Comparison of ENCODE assay signal across 14 mouse cellular contexts in the genomic region with DNA sequence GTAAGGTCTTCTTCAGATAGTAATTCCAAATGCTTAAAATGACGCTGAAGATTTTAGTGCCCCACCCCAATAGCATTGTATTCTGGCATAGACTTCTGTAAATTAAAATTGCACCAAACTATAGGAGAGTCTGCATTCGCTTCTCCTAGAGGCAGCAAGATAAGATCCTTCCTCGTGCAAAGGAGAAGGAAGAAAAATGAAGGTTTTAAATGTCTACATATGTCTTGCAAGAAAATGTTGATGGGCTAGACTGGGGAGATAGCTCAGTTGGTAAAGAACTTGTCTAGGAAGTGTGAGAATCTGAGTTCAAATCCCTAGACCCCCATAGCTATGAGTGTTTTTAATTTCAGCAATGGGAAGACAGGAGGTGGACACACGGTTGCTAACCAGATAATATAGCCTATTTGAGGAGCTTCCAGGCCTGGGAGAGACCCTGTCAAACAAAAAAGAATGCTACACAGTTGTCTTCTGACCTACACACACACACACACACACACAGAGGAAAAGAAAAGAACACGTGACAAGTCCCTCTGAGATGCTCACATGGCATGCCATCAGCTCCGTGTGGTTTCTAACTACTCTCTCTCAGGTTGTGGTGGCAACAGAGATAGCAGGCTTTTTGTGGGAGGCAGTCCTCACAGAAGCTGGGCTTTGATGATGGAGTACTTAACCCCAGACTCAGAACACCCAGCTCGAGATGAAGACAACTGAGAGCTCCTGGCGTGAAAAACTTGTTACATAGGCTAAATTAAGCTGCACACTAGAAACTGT. TPM values are rescaled to one million over a fixed set of nuclear protein-coding genes. Genes with fewer than 3 reads are reported as not detected.
DNase-seq lines count a peak whose midpoint lies in the region; ATAC-seq and TF ChIP-seq lines count a peak whose summit lies in the region.
"Had no signal": no experiment of that assay in that cellular context is flagged by ENCODE, and none has a peak within 500 bp of the region (broad histone marks: within the 10 kb centered on the region; RNA-seq: fewer than 3 reads in every experiment).

No protein-coding gene starts in this region.

- no peak for TF ChIP-seq EP300 in CH12.LX (IDR thresholded peaks at IDR 0.05; ENCODE audit: low read length)

- H3K9me3 ChIP-seq in heart, embryonic 13.5 days: no peaks in the 10 kb centered on the region
- H3K9me3 ChIP-seq in CH12.LX (replicated peaks; ENCODE audit: low read length): no peaks in the 10 kb centered on the region
- H3K9me3 ChIP-seq in liver, embryonic 13.5 days (replicated peaks): no peaks in the 10 kb centered on the region
- H3K9me3 ChIP-seq in kidney, embryonic 15.5 days (replicated peaks): no peaks in the 10 kb centered on the region
- H3K9me3 ChIP-seq: limb, embryonic 15.5 days had no signal

- peak overlapping the region; percentile 10; the same call in 1 of the 2 replicates for H3K4me2 ChIP-seq in heart, embryonic 13.5 days
- 0 out of 2 replicates have a peak overlapping the region, but pooled peaks have one; percentile 5 for H3K4me2 ChIP-seq in CH12.LX (ENCODE audit: insufficient read depth, low read depth, poor library complexity, severe bottlenecking)
- H3K4me2 ChIP-seq in liver, embryonic 13.5 days: no peak overlapping the region
- no peak overlapping the region for H3K4me2 ChIP-seq in kidney, embryonic 15.5 days
- H3K4me2 ChIP-seq: hindbrain, embryonic 14.5 days; limb, embryonic 15.5 days had no signal

- no peaks in the 10 kb centered on the region for H3K36me3 ChIP-seq in heart, embryonic 13.5 days
- H3K36me3 ChIP-seq in CH12.LX (replicated peaks in 1 of 2; ENCODE audit: control insufficient read depth in 1 of 2, insufficient read depth in 1 of 2, low read length in 1 of 2): peaks cover 0 to 9% of the 10 kb centered on the region in 2 experiments
- H3K36me3 ChIP-seq in liver, embryonic 13.5 days: peaks cover 6% of the 10 kb centered on the region; the same call in 1 of the 2 replicates
- H3K36me3 ChIP-seq in thymus, adult 2 months (ENCODE audit: control insufficient read depth, insufficient read depth, low read length): no peaks in the 10 kb centered on the region
- H3K36me3 ChIP-seq in kidney, embryonic 15.5 days: no peaks in the 10 kb centered on the region
- H3K36me3 ChIP-seq: limb, embryonic 15.5 days had no signal

- WGBS in heart, embryonic 13.5 days: 50% methylated on average over 8 of the region's 8 CpGs
- 32% methylated on average over 8 of the region's 8 CpGs for WGBS in liver, embryonic 13.5 days (ENCODE audit: insufficient replicate concordance)
- 27% methylated on average over 8 of the region's 8 CpGs for WGBS in thymus, adult 2 months
- whole genome bisulfite sequencing in kidney, embryonic 15.5 days: 78% methylated on average over 8 of the region's 8 CpGs

- H3K27ac ChIP-seq in heart, embryonic 13.5 days (replicated peaks): peak overlapping the region; percentile 80
- H3K27ac ChIP-seq in CH12.LX (ENCODE audit: insufficient read depth, low read depth): no peak overlapping the region
- peak overlapping the region; percentile 21; the same call in 1 of the 2 replicates for H3K27ac ChIP-seq in liver, embryonic 13.5 days
- H3K27ac ChIP-seq in thymus, adult 2 months (ENCODE audit: control insufficient read depth, insufficient read depth, low read length): peak overlapping the region; percentile 98
- H3K27ac ChIP-seq in kidney, embryonic 15.5 days: no peak overlapping the region
- H3K27ac ChIP-seq: hindbrain, embryonic 14.5 days; limb, embryonic 15.5 days had no signal

- TF ChIP-seq POLR2A in CH12.LX (IDR thresholded peaks at IDR 0.05; ENCODE audit: low read depth, low read length): no peak
- TF ChIP-seq POLR2A in thymus, adult 2 months (IDR thresholded peaks at IDR 0.05; ENCODE audit: control insufficient read depth, extremely low read depth, insufficient read depth, low read length, poor library complexity): no peak

- DNase-seq in heart, postnatal 4 days: no peak
- DNase-seq in CH12.LX (ENCODE audit: extremely low read depth): no peak
- DNase-seq in liver, embryonic 13.5 days: no peak
- DNase-seq in thymus, adult 2 months: peak; percentile 73
- DNase-seq: gastrocnemius, postnatal 14 days; kidney, postnatal 14 days; lung, postnatal 36 days; right cerebral cortex, adult 18-20 months had no signal

- in situ Hi-C loops in CH12.LX (cut with MboI; ENCODE audit: low pct_ligation_motif_present, low pct_unique_long_range_greater_than_20kb, low sequenced_read_pairs): no loop called here

- H3K4me1 ChIP-seq in heart, embryonic 13.5 days: peaks cover 93% of the 10 kb centered on the region
- peaks cover 16 to 49% of the 10 kb centered on the region in 2 experiments; a peak in 3 of 4 replicates for H3K4me1 ChIP-seq in CH12.LX (ENCODE audit: control insufficient read depth in 1 of 2, insufficient read depth in 2 of 2)
- peaks cover 92% of the 10 kb centered on the region for H3K4me1 ChIP-seq in liver, embryonic 13.5 days (replicated peaks)
- peaks cover 67% of the 10 kb centered on the region for H3K4me1 ChIP-seq in thymus, adult 2 months (replicated peaks; ENCODE audit: control insufficient read depth, insufficient read depth, low read length)
- peaks cover 6% of the 10 kb centered on the region for H3K4me1 ChIP-seq in kidney, embryonic 15.5 days

- no peaks in the 10 kb centered on the region for H3K27me3 ChIP-seq in heart, embryonic 13.5 days (replicated peaks)
- H3K27me3 ChIP-seq in CH12.LX (replicated peaks): no peaks in the 10 kb centered on the region
- no peaks in the 10 kb centered on the region for H3K27me3 ChIP-seq in liver, embryonic 13.5 days
- H3K27me3 ChIP-seq in thymus, adult 2 months (ENCODE audit: control insufficient read depth, insufficient read depth, low read length): no peaks in the 10 kb centered on the region
- no peaks in the 10 kb centered on the region for H3K27me3 ChIP-seq in kidney, embryonic 15.5 days
- H3K27me3 ChIP-seq: limb, embryonic 15.5 days had no signal

- no peaks in the 10 kb centered on the region for H3K79me2 ChIP-seq in CH12.LX (replicated peaks; ENCODE audit: control insufficient read depth, extremely low read depth, insufficient read depth, poor library complexity, severe bottlenecking)

- H3K9ac ChIP-seq in heart, embryonic 13.5 days: no peak overlapping the region
- no peak overlapping the region for H3K9ac ChIP-seq in CH12.LX (ENCODE audit: insufficient read depth, low read depth)
- H3K9ac ChIP-seq in liver, embryonic 13.5 days: no peak overlapping the region
- H3K9ac ChIP-seq in kidney, embryonic 15.5 days: no peak overlapping the region
- H3K9ac ChIP-seq: hindbrain, embryonic 14.5 days; limb, embryonic 15.5 days had no signal

- ATAC-seq in heart, embryonic 13.5 days (ENCODE audit: extremely low read depth, insufficient number of reproducible peaks, low FRiP score, low TSS enrichment): no peak
- ATAC-seq in liver, embryonic 13.5 days (ENCODE audit: low read depth): peak; percentile 43; the same call in 1 of the 2 replicates
- no peak for ATAC-seq in kidney, embryonic 15.5 days (replicated peaks; ENCODE audit: low FRiP score)
- no peak for ATAC-seq in erythroblast, adult 5-6 weeks (replicated peaks; ENCODE audit: low FRiP score, poor library complexity, severe bottlenecking)
- ATAC-seq in megakaryocyte, adult 5-6 weeks (ENCODE audit: poor library complexity, severe bottlenecking): no peak

- dilution Hi-C loops in CH12.LX (cut with MboI; ENCODE audit: extremely low pct_ligation_motif_present, extremely low pct_unique_long_range_greater_than_20kb, low sequenced_read_pairs): no loop called here

- no peak overlapping the region for H3K4me3 ChIP-seq in heart, embryonic 13.5 days
- no peak overlapping the region for H3K4me3 ChIP-seq in CH12.LX (replicated peaks in 1 of 3; ENCODE audit: low read depth in 2 of 3, low read length in 2 of 3, poor library complexity in 1 of 3)
- H3K4me3 ChIP-seq in liver, embryonic 13.5 days (replicated peaks): no peak overlapping the region
- H3K4me3 ChIP-seq in thymus, adult 2 months (ENCODE audit: control insufficient read depth, insufficient read depth, low read length): no peak overlapping the region
- no peak overlapping the region for H3K4me3 ChIP-seq in kidney, embryonic 15.5 days (replicated peaks)
- H3K4me3 ChIP-seq: limb, embryonic 15.5 days had no signal

- no peak for TF ChIP-seq CTCF in CH12.LX (conservative IDR thresholded peaks at IDR 0.05 in 1 of 2, IDR thresholded peaks at IDR 0.05 in 1 of 2; ENCODE audit: low read depth in 2 of 2, low read length in 2 of 2)
- no peak for TF ChIP-seq CTCF in thymus, adult 2 months (IDR thresholded peaks at IDR 0.05; ENCODE audit: borderline replicate concordance, control insufficient read depth, extremely low read depth, insufficient read depth, low read length, poor library complexity)

- TF ChIP-seq RAD21 in CH12.LX (IDR thresholded peaks at IDR 0.05; ENCODE audit: low read depth, low read length): no peak

RNA-seq across cellular contexts. Expression of gene Stat5b, which starts 26.8 kb away (rescaled TPM):
- 24.3 and 27.0 TPM in 2 replicates for polyA plus RNA-seq in heart, embryonic 13.5 days (2015; fragmentation: Nextera tagmentation; extraction: Ambion mirVana)
- 10 to 100 TPM; 45.4 to 52.4 TPM for total RNA-seq in heart, postnatal 4 days (2021)
- 19.4 and 24.4 TPM in 2 replicates for total RNA-seq in CH12.LX (2012; rRNA removed)
- 9.7 and 11.4 TPM in 2 replicates for total RNA-seq in CH12.LX (2014; rRNA removed)
- polyA plus RNA-seq in CH12.LX (2012; ENCODE audit: insufficient read length, low read depth): 12.1 and 14.0 TPM in 2 replicates
- polyA plus RNA-seq in liver, embryonic 13.5 days (2015; fragmentation: Nextera tagmentation; extraction: Ambion mirVana): 21.1 and 23.8 TPM in 2 replicates
- 178 and 204 TPM in 2 replicates for polyA plus RNA-seq in thymus, adult 2 months (2012; rRNA removed)
- polyA plus RNA-seq in kidney, embryonic 15.5 days (2015; fragmentation: Nextera tagmentation; extraction: Ambion mirVana): 19.6 and 19.9 TPM in 2 replicates
- total RNA-seq in erythroblast, adult 5-6 weeks (2015; ENCODE audit: low replicate concordance): 6.9 and 14.8 TPM in 2 replicates
- total RNA-seq in erythroblast, adult 5-6 weeks (2017; ENCODE audit: low replicate concordance): 6.7 and 10.3 TPM in 2 replicates
- total RNA-seq in megakaryocyte, adult 5-6 weeks (2015): 40.9 and 47.6 TPM in 2 replicates
- 50.6 and 53.2 TPM in 2 replicates for total RNA-seq in megakaryocyte, adult 5-6 weeks (2017)

RNA-seq across cellular contexts. Expression of gene Stat5a, which starts 35.4 kb away (rescaled TPM):
- 5.2 and 5.9 TPM in 2 replicates for polyA plus RNA-seq in heart, embryonic 13.5 days (2015; fragmentation: Nextera tagmentation; extraction: Ambion mirVana)
- total RNA-seq in heart, postnatal 4 days (2021): 10 to 100 TPM; 15.7 to 17.4 TPM
- total RNA-seq in CH12.LX (2012; rRNA removed) (18.7 and 23.6 TPM in 2 replicates), CH12.LX (2014; rRNA removed) (17.4 and 17.5 TPM in 2 replicates)
- 21.2 and 23.0 TPM in 2 replicates for polyA plus RNA-seq in CH12.LX (2012; ENCODE audit: insufficient read length, low read depth)
- 11.1 and 14.6 TPM in 2 replicates for polyA plus RNA-seq in liver, embryonic 13.5 days (2015; fragmentation: Nextera tagmentation; extraction: Ambion mirVana)
- polyA plus RNA-seq in thymus, adult 2 months (2012; rRNA removed): 136 and 161 TPM in 2 replicates
- polyA plus RNA-seq in kidney, embryonic 15.5 days (2015; fragmentation: Nextera tagmentation; extraction: Ambion mirVana): 3.1 and 3.7 TPM in 2 replicates
- total RNA-seq in erythroblast, adult 5-6 weeks (2015; ENCODE audit: low replicate concordance): 4.8 and 7.3 TPM in 2 replicates
- 5.7 and 6.5 TPM in 2 replicates for total RNA-seq in erythroblast, adult 5-6 weeks (2017; ENCODE audit: low replicate concordance)
- total RNA-seq in megakaryocyte, adult 5-6 weeks (2015): 20.0 and 22.5 TPM in 2 replicates
- total RNA-seq in megakaryocyte, adult 5-6 weeks (2017): 22.5 and 23.7 TPM in 2 replicates

RNA-seq across cellular contexts. Expression of gene Ghdc, which starts 53.0 kb away (rescaled TPM):
- polyA plus RNA-seq in heart, embryonic 13.5 days (2015; fragmentation: Nextera tagmentation; extraction: Ambion mirVana): 6.0 and 7.2 TPM in 2 replicates
- 1 to 10 TPM; 7.8 to 9.9 TPM for total RNA-seq in heart, postnatal 4 days (2021)
- total RNA-seq in CH12.LX (2012; rRNA removed) (16.6 and 17.0 TPM in 2 replicates), CH12.LX (2014; rRNA removed) (10.9 and 11.5 TPM in 2 replicates)
- polyA plus RNA-seq in CH12.LX (2012; ENCODE audit: insufficient read length, low read depth): 16.7 and 17.9 TPM in 2 replicates
- 1.4 and 2.4 TPM in 2 replicates for polyA plus RNA-seq in liver, embryonic 13.5 days (2015; fragmentation: Nextera tagmentation; extraction: Ambion mirVana)
- polyA plus RNA-seq in thymus, adult 2 months (2012; rRNA removed): 6.8 and 7.9 TPM in 2 replicates
- 6.7 and 7.9 TPM in 2 replicates for polyA plus RNA-seq in kidney, embryonic 15.5 days (2015; fragmentation: Nextera tagmentation; extraction: Ambion mirVana)
- total RNA-seq in erythroblast, adult 5-6 weeks (2015; ENCODE audit: low replicate concordance): 1.5 and 1.7 TPM in 2 replicates
- 1.4 and 2.3 TPM in 2 replicates for total RNA-seq in erythroblast, adult 5-6 weeks (2017; ENCODE audit: low replicate concordance)
- total RNA-seq in megakaryocyte, adult 5-6 weeks (2015): 4.6 and 5.6 TPM in 2 replicates
- total RNA-seq in megakaryocyte, adult 5-6 weeks (2017): 4.6 and 6.6 TPM in 2 replicates

Comparison
In these comparisons a context has a peak if more than half of its experiments do, and no peak if none do; other contexts are left out.
1. H3K27ac ChIP-seq: peak in heart, embryonic 13.5 days (single experiment), liver, embryonic 13.5 days (single experiment) and thymus, adult 2 months (single experiment); none in CH12.LX (single experiment) and kidney, embryonic 15.5 days (single experiment).
2. H3K4me2 ChIP-seq: peak in heart, embryonic 13.5 days (single experiment) and CH12.LX (single experiment); none in liver, embryonic 13.5 days (single experiment) and kidney, embryonic 15.5 days (single experiment).